ENCODE assay signal across 8 mouse cellular contexts in genomic region chr13:55726598-55727119, GRCm38 (mm10). TPM values are rescaled to one million over a fixed set of nuclear protein-coding genes. Genes with fewer than 3 reads are reported as not detected.
A peak's percentile ranks its signal among the peaks of the same experiment; 100 is the strongest.
DNase-seq lines count a peak whose midpoint lies in the region; ATAC-seq and TF ChIP-seq lines count a peak whose summit lies in the region.

No protein-coding gene starts in this region.

- peak overlapping the region; percentile 96 for H3K27ac ChIP-seq in hindbrain, embryonic 12.5 days

- no peak for TF ChIP-seq POLR2A in lung, adult 2 months (IDR thresholded peaks at IDR 0.05; ENCODE audit: borderline replicate concordance, extremely low read depth, low read depth, low read length)

- no peaks in the 10 kb centered on the region for H3K4me1 ChIP-seq in lung, adult 2 months (ENCODE audit: control insufficient read depth, insufficient read depth, low read length)
- no peaks in the 10 kb centered on the region for H3K4me1 ChIP-seq in hindbrain, embryonic 12.5 days

- ATAC-seq in hindbrain, embryonic 12.5 days (ENCODE audit: low FRiP score): no peak
- ATAC-seq in monocyte, adult 5-6 weeks (replicated peaks; ENCODE audit: insufficient number of reproducible peaks, low FRiP score, low TSS enrichment, poor library complexity, severe bottlenecking): no peak

- H3K9ac ChIP-seq in hindbrain, embryonic 12.5 days: peak overlapping the region; percentile 75

- H3K27me3 ChIP-seq in hindbrain, embryonic 12.5 days: no peaks in the 10 kb centered on the region

- WGBS in lung, adult 2 months: 0% methylated on average over 4 of the region's 4 CpGs
- 6% methylated on average over 4 of the region's 4 CpGs for WGBS in hindbrain, embryonic 12.5 days

- H3K36me3 ChIP-seq in hindbrain, embryonic 12.5 days: peaks cover 19% of the 10 kb centered on the region

- peak overlapping the region; percentile 63 for H3K4me2 ChIP-seq in hindbrain, embryonic 12.5 days (replicated peaks)

- H3K4me3 ChIP-seq in lung, adult 2 months (replicated peaks; ENCODE audit: extremely low read depth, low read depth, low read length): peak overlapping the region; percentile 93
- H3K4me3 ChIP-seq in hindbrain, embryonic 12.5 days: peak overlapping the region; percentile 59

- DNase-seq in lung, adult 2 months: no peak
- no peak for DNase-seq in lung, postnatal 14 days
- peak; percentile 52 for DNase-seq in cerebellum, adult 9-10 months
- peak; percentile 30 for DNase-seq in lung, postnatal 10 days
- DNase-seq in layer of hippocampus, postnatal 36 days: no peak
- no peak for DNase-seq in spleen, postnatal 14 days (ENCODE audit: low spot score in 2 of 2)

- H3K9me3 ChIP-seq in hindbrain, embryonic 12.5 days (replicated peaks): no peaks in the 10 kb centered on the region

- peak; percentile 16; the same call in 1 of the 2 replicates for TF ChIP-seq CTCF in lung, adult 2 months (IDR thresholded peaks at IDR 0.05; ENCODE audit: insufficient read depth, low read length)

RNA-seq across cellular contexts. Expression of gene Pcbd2, which starts 0.5 kb away (rescaled TPM):
- 29.4 and 33.0 TPM in 2 replicates for polyA plus RNA-seq in lung, adult 2 months (2012; rRNA removed)
- polyA plus RNA-seq in hindbrain, embryonic 12.5 days (2016; fragmentation: Nextera tagmentation; extraction: Ambion mirVana): 32.1 and 34.1 TPM in 2 replicates
- 10 to 100 TPM; 32.5 to 35.4 TPM for total RNA-seq in layer of hippocampus, postnatal 36 days (2021)
- total RNA-seq in monocyte, adult 5-6 weeks (2017): 18.4 to 47.8 TPM (median 21.5 TPM) in 3 replicates

RNA-seq across cellular contexts. Expression of gene Txndc15, which starts 12.2 kb away (rescaled TPM):
- 37.1 and 39.1 TPM in 2 replicates for polyA plus RNA-seq in lung, adult 2 months (2012; rRNA removed)
- 105 and 110 TPM in 2 replicates for polyA plus RNA-seq in hindbrain, embryonic 12.5 days (2016; fragmentation: Nextera tagmentation; extraction: Ambion mirVana)
- total RNA-seq in layer of hippocampus, postnatal 36 days (2021): 10 to 100 TPM; 74.8 to 78.1 TPM
- 27.3 to 47.8 TPM (median 47.6 TPM) in 3 replicates for total RNA-seq in monocyte, adult 5-6 weeks (2017)

RNA-seq across cellular contexts. Expression of gene B230219D22Rik, which starts 33.7 kb away (rescaled TPM):
- 33.2 and 42.0 TPM in 2 replicates for polyA plus RNA-seq in lung, adult 2 months (2012; rRNA removed)
- 74.6 and 78.4 TPM in 2 replicates for polyA plus RNA-seq in hindbrain, embryonic 12.5 days (2016; fragmentation: Nextera tagmentation; extraction: Ambion mirVana)
- total RNA-seq in layer of hippocampus, postnatal 36 days (2021): 10 to 100 TPM; 80.7 to 84.1 TPM
- total RNA-seq in monocyte, adult 5-6 weeks (2017): 37.5 to 51.1 TPM (median 49.4 TPM) in 3 replicates

RNA-seq across cellular contexts. Expression of gene Catsper3, which starts 57.7 kb away (rescaled TPM):
- polyA plus RNA-seq in lung, adult 2 months (2012; rRNA removed): 0.19 TPM in 1 of 2 replicates, not detected in the other
- polyA plus RNA-seq in hindbrain, embryonic 12.5 days (2016; fragmentation: Nextera tagmentation; extraction: Ambion mirVana): not detected in 2 replicates
- total RNA-seq in layer of hippocampus, postnatal 36 days (2021): under 1 TPM in 1 of 2 experiments, not detected in 1; 0.38 TPM
- total RNA-seq in monocyte, adult 5-6 weeks (2017): not detected in 3 replicates

Comparison
In these comparisons a context has a peak if more than half of its experiments do, and no peak if none do; other contexts are left out.
1. DNase-seq: peak in cerebellum, adult 9-10 months (single experiment) and lung, postnatal 10 days (single experiment); none in lung, adult 2 months (single experiment), lung, postnatal 14 days (single experiment), layer of hippocampus, postnatal 36 days (0 of 2) and spleen, postnatal 14 days (0 of 2).